Mouse (Mus musculus): ENCODE measurements around the gene Myog. TPM values are rescaled to one million over a fixed set of nuclear protein-coding genes. Genes with fewer than 3 reads are reported as not detected.

Myog gene
- polyA plus RNA-seq, 1 experiment: not detected

GRCm38 (mm10) chr1:134288239-134288638 lies 1.6 kb upstream of the Myog start:
- peak in 1 of 2 experiments; percentile 49 for DNase-seq
- H3K27ac ChIP-seq (ENCODE audit: insufficient read depth, low read length): no peak overlapping the region
- H3K4me3 ChIP-seq (replicated peaks; ENCODE audit: insufficient read depth, low read depth, low read length): no peak overlapping the region
- peaks cover 5% of the 10 kb centered on the region; the same call in 1 of the 2 replicates for H3K4me1 ChIP-seq (ENCODE audit: control insufficient read depth, insufficient read depth, low read length)
- 76% methylated on average over 3 of the region's 3 CpGs for WGBS
- no peak for TF ChIP-seq POLR2A (IDR thresholded peaks at IDR 0.05; ENCODE audit: borderline replicate concordance, insufficient read depth, low read length)
- no peak for TF ChIP-seq CTCF (IDR thresholded peaks at IDR 0.05; ENCODE audit: borderline replicate concordance, insufficient read depth, low read depth, low read length)
- no peaks in the 10 kb centered on the region for H3K27me3 ChIP-seq (ENCODE audit: control insufficient read depth, insufficient read depth, low read length)

- no peak overlapping the region for H3K27ac ChIP-seq (ENCODE audit: insufficient read depth, low read length)
- WGBS: 91% methylated on average over 13 of the region's 13 CpGs
- no peak for DNase-seq
- no peaks in the 10 kb centered on the region for H3K27me3 ChIP-seq (ENCODE audit: control insufficient read depth, insufficient read depth, low read length)
- H3K4me1 ChIP-seq (ENCODE audit: control insufficient read depth, insufficient read depth, low read length): peaks cover 5% of the 10 kb centered on the region; the same call in 1 of the 2 replicates
- no peak for TF ChIP-seq CTCF (IDR thresholded peaks at IDR 0.05; ENCODE audit: borderline replicate concordance, insufficient read depth, low read depth, low read length)
- TF ChIP-seq POLR2A (IDR thresholded peaks at IDR 0.05; ENCODE audit: borderline replicate concordance, insufficient read depth, low read length): no peak
- no peak overlapping the region for H3K4me3 ChIP-seq (replicated peaks; ENCODE audit: insufficient read depth, low read depth, low read length)
These were observed 511 bp downstream of the Myog start for GRCm38 (mm10) chr1:134290300-134290699.

- 73% methylated on average over 5 of the region's 5 CpGs for WGBS
- Histone ChIP-seq H3K4me1 (ENCODE audit: control insufficient read depth, insufficient read depth, low read length) (peaks cover 5% of the 10 kb centered on the region; the same call in 1 of the 2 replicates), H3K27ac (ENCODE audit: insufficient read depth, low read length) (no peak overlapping the region), H3K4me3 (replicated peaks; ENCODE audit: insufficient read depth, low read depth, low read length) (no peak overlapping the region), H3K27me3 (ENCODE audit: control insufficient read depth, insufficient read depth, low read length) (no peaks in the 10 kb centered on the region)
- peak; percentile 52 to 70 for DNase-seq
- TF ChIP-seq POLR2A (IDR thresholded peaks at IDR 0.05; ENCODE audit: borderline replicate concordance, insufficient read depth, low read length) (no peak), CTCF (IDR thresholded peaks at IDR 0.05; ENCODE audit: borderline replicate concordance, insufficient read depth, low read depth, low read length) (peak; percentile 73)
These were observed 1.1 kb downstream of the Myog start for GRCm38 (mm10) chr1:134290909-134291308.

GRCm38 (mm10) chr1:134291555-134291954 lies 1.8 kb downstream of the Myog start:
- WGBS: 90% methylated on average over 8 of the region's 8 CpGs
- Histone ChIP-seq H3K4me3 (replicated peaks; ENCODE audit: insufficient read depth, low read depth, low read length) (no peak overlapping the region), H3K27me3 (ENCODE audit: control insufficient read depth, insufficient read depth, low read length) (no peaks in the 10 kb centered on the region), H3K4me1 (ENCODE audit: control insufficient read depth, insufficient read depth, low read length) (peaks cover 7% of the 10 kb centered on the region), H3K27ac (ENCODE audit: insufficient read depth, low read length) (no peak overlapping the region)
- DNase-seq: no peak
- TF ChIP-seq POLR2A (IDR thresholded peaks at IDR 0.05; ENCODE audit: borderline replicate concordance, insufficient read depth, low read length): no peak
- TF ChIP-seq CTCF (IDR thresholded peaks at IDR 0.05; ENCODE audit: borderline replicate concordance, insufficient read depth, low read depth, low read length): no peak

GRCm38 (mm10) chr1:134292073-134292472 lies 2.3 kb downstream of the Myog start:
- 45% methylated on average over 5 of the region's 5 CpGs for WGBS
- H3K27ac ChIP-seq (ENCODE audit: insufficient read depth, low read length): no peak overlapping the region
- peaks cover 10% of the 10 kb centered on the region for H3K4me1 ChIP-seq (ENCODE audit: control insufficient read depth, insufficient read depth, low read length)
- H3K27me3 ChIP-seq (ENCODE audit: control insufficient read depth, insufficient read depth, low read length): no peaks in the 10 kb centered on the region
- DNase-seq: peak in 1 of 2 experiments; percentile 34
- no peak overlapping the region for H3K4me3 ChIP-seq (replicated peaks; ENCODE audit: insufficient read depth, low read depth, low read length)
- no peak for TF ChIP-seq POLR2A (IDR thresholded peaks at IDR 0.05; ENCODE audit: borderline replicate concordance, insufficient read depth, low read length)
- TF ChIP-seq CTCF (IDR thresholded peaks at IDR 0.05; ENCODE audit: borderline replicate concordance, insufficient read depth, low read depth, low read length): no peak

- H3K27me3 ChIP-seq (ENCODE audit: control insufficient read depth, insufficient read depth, low read length): no peaks in the 10 kb centered on the region
- 59% methylated on average over 9 of the region's 9 CpGs for WGBS
- DNase-seq: no peak
- H3K4me1 ChIP-seq (ENCODE audit: control insufficient read depth, insufficient read depth, low read length): peaks cover 11% of the 10 kb centered on the region
- no peak for TF ChIP-seq POLR2A (IDR thresholded peaks at IDR 0.05; ENCODE audit: borderline replicate concordance, insufficient read depth, low read length)
- no peak for TF ChIP-seq CTCF (IDR thresholded peaks at IDR 0.05; ENCODE audit: borderline replicate concordance, insufficient read depth, low read depth, low read length)
- no peak overlapping the region; the same call in 1 of the 2 replicates for H3K27ac ChIP-seq (ENCODE audit: insufficient read depth, low read length)
- H3K4me3 ChIP-seq (replicated peaks; ENCODE audit: insufficient read depth, low read depth, low read length): no peak overlapping the region
These were observed 2.8 kb downstream of the Myog start for GRCm38 (mm10) chr1:134292601-134293000.

- no peak overlapping the region for H3K4me3 ChIP-seq (replicated peaks; ENCODE audit: insufficient read depth, low read depth, low read length)
- H3K27me3 ChIP-seq (ENCODE audit: control insufficient read depth, insufficient read depth, low read length): no peaks in the 10 kb centered on the region
- H3K27ac ChIP-seq (ENCODE audit: insufficient read depth, low read length): no peak overlapping the region
- H3K4me1 ChIP-seq (ENCODE audit: control insufficient read depth, insufficient read depth, low read length): peaks cover 17% of the 10 kb centered on the region
- no peak for DNase-seq
- WGBS: 91% methylated on average over 7 of the region's 7 CpGs
- TF ChIP-seq CTCF (IDR thresholded peaks at IDR 0.05; ENCODE audit: borderline replicate concordance, insufficient read depth, low read depth, low read length): no peak
These were observed 3.5 kb downstream of the Myog start for GRCm38 (mm10) chr1:134293276-134293675.

- Histone ChIP-seq H3K4me3 (replicated peaks; ENCODE audit: insufficient read depth, low read depth, low read length) (no peak overlapping the region), H3K27ac (ENCODE audit: insufficient read depth, low read length) (no peak overlapping the region), H3K27me3 (ENCODE audit: control insufficient read depth, insufficient read depth, low read length) (no peaks in the 10 kb centered on the region), H3K4me1 (ENCODE audit: control insufficient read depth, insufficient read depth, low read length) (peaks cover 23% of the 10 kb centered on the region)
- WGBS: 72% methylated on average over 3 of the region's 3 CpGs
- DNase-seq: no peak
- no peak for TF ChIP-seq CTCF (IDR thresholded peaks at IDR 0.05; ENCODE audit: borderline replicate concordance, insufficient read depth, low read depth, low read length)
- TF ChIP-seq POLR2A (IDR thresholded peaks at IDR 0.05; ENCODE audit: borderline replicate concordance, insufficient read depth, low read length): no peak
These were observed 4.2 kb downstream of the Myog start for GRCm38 (mm10) chr1:134293738-134294604.
